Mouse (Mus musculus) gastrocnemius, postnatal 10 days (tissue): ENCODE data around the gene 4930412O13Rik. TPM values are rescaled to one million over a fixed set of nuclear protein-coding genes. Genes with fewer than 3 reads are reported as not detected.

Source experiments
- DNase-seq: peaks from one replicate; pipeline ENCODE4 v3.0.0; 2021; ENCODE audit warnings: mixed read lengths
- total RNA-seq, 2 experiments: library from RNA; stranded (reverse); gene quantifications; 2 replicates each; pipeline ENCODE4 v1.2.3; 2021

4930412O13Rik gene
- total RNA-seq, 2 experiments from 2014 or later, result not detected

DNA sequence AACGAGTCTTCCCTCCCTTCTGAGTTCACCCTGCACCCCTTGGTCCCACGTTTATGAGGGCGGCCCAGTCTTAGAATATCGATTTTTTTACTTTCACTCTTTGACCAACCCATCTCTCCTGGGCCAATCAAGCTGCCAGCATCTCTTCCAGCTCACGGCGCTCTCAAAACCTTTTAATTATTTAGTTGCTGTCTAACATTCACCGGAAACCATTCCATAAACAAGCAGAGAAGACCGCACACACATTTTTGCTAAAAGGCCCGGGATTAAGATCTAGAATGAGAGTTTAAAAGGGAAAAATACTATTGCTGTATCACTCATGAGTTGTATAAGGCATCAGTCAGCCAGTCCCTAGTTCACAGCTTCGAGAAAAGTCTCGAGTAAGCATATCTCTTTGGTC is 781 bp upstream of the 4930412O13Rik start:
- DNase-seq, result no peak

DNA sequence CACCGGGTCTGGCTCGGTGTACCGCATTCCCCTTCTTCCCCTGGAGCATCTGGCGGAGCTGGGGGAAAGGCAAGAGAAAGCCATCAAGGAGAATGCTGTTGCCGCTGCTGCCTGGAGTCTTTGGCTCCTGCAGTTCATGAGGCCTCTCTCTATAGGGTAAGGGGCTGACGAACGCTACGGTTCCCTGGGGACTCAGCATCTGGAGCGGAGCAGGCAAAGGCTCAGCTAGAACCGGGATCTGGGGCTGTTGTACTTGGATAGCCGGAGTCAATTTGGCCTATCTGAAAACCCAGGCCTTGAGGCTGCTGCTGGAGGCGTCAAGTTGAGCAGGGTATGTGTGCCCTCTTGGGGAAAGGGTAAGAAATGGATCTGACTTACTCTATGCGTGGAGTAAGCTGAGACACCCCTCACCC is 565 bp downstream of the 4930412O13Rik start:
- DNase-seq, result no peak

DNA sequence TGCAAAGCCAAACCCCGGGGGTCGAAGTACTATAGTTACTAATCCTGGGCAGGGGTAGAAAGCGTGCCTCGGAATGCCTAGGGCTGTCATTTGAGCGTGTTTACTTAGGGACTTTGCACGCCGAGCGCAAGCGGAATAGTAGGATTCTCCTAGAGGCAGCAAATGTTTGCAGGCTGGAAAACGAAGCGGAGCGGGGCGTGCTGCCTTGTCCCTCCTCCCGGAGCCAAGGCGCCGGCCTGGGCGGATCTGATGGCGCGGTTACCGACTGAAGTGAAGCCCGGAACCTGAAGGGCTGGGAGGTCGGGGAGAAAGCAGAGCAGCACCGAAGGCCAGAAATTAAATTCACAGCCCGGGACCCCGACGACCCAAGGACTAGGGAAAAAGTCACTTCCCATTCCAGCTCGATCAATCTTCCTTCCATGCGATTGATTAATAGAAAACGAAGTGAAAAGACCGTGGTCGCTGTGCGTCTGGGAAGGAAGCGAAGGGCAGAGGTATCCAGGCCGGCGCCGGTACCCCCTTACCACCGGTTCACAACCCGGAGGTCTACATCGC is 1.4 kb downstream of the 4930412O13Rik start:
- DNase-seq, result peak; percentile 37

DNA sequence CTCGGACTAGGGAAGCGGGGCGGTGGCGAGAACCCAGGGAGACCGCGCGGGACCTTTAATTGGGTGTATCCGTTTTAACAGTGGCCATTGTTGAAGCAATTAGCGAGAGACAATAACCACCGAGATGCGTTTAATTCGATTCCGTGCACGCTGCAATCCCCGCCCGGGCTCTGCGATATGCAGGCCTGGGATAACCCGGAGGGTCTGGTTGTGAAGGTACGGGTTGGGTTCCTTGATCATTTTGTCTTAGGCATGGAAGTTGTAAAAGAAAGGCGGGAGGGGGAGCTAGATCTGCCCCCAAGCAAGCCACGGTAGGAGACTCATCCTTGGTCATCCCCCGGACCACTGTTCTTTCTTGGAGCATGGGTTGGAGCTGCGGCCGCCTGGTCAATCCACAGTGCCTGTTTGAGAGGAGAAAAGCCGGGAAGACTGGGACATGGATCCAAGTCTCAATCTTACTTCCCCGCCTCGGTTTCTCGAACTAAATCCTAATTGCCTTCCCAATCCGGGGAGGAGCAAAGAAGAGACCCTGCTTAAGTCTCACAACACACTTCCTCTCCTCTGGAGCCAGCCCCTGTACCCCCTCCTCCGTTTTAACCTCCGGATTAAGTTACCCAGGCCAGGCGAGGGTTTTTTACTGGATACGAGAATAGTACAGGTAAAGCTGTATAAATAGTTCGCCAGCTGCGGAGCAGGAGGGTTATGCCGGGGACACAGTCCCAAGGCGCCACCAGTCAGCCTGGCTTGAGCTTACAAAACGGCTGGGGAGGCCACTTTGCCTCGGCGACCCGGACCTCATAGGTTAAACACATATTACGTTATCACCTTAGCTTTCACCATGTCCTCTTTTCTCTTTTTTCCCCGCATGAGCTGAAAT is 2.1 kb downstream of the 4930412O13Rik start:
- no peak for DNase-seq

DNA sequence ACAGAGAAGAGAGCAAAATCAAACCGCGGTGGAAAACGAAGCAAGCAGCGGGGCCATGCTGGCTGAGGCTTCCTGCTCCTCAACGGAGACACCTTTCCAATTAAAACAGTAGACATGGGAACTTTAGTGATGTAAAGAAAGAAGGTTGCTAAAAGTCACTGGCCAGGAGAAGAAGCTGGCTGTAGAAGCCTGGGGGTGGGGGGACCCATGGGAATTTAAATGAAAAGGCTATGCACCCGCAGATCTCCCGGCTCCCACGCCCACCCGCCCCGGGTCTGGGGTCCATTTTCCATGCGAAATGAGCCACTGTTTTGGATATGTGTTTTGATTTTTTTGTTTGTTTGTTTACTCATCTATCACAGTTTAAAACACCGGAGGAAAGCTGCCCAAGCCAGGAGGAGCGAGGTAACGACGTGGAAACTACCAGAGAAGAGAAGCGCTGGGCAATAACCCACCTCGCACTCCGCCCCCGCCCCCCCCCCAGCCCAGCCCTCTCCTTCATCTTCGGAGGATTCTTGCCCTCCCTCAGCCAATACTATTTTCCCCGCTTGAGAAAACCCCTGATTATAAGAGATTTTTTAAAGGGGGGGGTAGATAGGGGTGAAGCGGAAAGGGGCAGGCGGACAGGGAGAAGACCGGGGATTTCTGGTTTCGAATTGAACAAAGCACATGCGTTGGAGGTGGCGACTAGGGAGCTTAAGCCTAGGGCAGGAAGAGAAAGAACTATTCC is 2.9 kb downstream of the 4930412O13Rik start:
- no peak for DNase-seq

DNA sequence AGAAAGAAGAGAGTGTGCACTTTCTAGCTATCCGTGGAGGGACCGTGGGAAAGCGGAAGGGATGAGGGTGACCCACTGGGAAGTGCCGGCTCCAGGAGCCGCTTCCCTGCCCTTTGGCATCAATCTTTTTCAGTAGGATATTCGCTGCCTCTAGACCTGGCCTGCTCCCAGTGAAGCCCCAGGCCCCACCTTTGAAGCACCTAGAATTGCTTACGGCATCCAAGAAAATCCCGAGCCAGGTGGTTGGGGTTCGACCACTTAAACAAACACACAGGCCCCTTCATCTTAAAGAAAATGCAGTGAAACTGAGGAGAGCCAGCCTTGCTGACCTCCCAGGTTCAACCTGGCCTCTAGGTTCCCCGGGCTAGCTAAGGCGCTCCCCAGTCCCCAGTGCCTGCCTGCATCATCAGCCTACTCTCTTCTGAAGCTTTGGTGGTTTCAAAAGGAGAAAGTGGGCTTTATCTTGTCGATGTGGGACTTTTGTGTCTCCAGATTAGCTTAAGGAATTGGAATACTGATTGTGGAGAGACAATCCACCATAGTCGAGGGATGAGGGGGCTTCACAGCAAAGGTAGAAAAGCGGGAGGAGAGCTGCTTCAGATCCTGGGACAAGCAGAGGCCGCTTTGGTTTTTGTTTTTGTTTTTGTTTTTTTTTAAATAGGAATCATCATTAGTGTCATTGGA is 3.6 kb downstream of the 4930412O13Rik start:
- DNase-seq, result no peak

DNA sequence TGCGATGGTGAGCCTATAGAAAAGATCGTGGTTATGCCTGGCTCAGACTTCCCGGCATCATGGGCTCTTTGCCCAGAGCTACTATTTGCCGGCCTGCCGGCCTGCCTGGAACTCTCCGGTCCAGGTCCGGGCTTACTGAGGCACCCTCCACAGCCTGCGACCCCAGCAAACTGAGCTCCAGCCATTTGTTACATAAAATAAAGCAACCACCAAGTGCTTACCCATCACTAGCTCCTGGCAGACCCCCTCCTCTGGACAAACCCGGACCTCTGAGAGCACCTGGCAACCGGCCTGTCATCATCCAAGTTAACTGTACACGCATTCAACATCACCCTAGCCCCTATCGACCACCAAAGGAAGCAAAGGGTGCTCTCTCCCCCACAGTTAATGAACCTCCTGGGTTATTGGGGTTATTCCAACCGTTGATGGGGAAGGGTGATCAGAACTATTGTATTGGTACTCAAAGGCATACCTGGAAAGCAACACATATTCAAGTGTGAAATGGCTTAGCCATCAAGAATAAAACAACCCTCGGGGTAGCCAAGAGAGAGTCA is 4.2 kb downstream of the 4930412O13Rik start:
- no peak for DNase-seq

DNA sequence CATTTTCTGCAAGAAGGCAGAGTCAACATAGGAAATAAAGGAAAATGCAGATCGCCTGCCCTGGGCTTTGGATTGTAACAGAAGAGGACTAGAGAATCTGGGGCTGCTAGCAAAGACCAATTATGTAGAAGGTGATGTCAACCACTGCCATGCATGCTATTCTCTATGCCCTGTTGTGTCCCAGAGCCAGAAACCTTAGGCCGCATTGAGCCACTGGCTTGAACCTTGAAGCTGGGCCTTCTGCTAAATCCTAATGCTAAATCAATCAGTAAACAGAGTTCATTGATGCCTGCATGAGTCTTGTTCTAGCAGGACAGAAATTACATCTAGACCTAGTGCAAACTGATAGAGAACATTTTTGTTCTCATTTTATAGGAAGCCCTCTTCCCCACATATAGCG is 5.0 kb downstream of the 4930412O13Rik start:
- DNase-seq, result no peak

DNA sequence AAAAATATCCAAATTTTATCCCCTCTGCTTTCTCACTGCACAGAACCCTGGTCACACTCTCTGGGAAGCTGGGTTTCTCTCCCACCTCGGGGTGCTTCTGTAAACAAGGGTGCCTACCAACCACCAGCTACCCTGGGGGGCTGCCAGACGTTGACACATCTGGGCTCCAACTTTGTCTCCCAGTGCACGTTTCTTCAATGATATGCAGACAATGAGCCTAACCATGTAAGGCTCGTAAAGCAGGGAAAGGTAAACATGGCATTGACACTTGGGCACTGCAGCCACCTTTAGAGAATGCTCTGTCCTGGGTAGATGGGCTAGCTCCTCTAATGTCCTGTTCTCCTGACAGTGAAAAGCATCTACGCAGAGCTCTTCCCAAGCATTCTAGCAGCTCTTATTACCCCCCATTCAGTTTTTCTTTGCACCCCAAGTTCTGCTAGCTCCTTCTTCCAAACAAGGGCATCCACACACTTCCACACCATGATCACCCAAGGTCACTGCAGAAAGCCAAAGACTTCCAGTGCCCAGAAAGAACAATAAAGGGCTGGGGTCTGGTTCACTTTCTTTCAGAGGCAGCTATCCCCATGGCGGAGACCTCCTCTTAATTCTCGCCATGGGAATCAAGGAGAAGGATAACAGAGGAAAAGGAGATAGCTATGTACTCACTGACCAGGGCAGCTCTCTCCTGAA is 6.0 kb downstream of the 4930412O13Rik start:
- DNase-seq, result no peak

DNA sequence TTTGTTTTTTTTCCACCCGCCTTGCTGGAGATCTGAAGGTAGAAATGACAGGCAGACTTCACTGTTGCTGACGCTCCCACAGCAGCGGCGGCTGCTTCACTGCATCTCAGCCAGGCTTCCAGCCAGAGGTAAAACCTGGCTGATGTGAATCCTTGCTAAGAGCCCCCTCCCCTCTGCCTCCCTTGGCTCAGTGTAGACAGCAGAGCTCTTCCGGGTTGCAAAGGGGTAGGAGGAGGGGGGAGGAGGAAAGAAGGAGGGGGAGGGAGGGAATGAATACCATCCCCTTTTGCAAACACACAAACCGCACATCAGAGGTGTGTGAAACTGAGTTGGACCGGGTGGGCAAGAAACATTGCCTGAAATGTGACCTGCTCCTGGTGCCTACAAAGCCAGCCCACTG is 6.6 kb downstream of the 4930412O13Rik start:
- no peak for DNase-seq

DNA sequence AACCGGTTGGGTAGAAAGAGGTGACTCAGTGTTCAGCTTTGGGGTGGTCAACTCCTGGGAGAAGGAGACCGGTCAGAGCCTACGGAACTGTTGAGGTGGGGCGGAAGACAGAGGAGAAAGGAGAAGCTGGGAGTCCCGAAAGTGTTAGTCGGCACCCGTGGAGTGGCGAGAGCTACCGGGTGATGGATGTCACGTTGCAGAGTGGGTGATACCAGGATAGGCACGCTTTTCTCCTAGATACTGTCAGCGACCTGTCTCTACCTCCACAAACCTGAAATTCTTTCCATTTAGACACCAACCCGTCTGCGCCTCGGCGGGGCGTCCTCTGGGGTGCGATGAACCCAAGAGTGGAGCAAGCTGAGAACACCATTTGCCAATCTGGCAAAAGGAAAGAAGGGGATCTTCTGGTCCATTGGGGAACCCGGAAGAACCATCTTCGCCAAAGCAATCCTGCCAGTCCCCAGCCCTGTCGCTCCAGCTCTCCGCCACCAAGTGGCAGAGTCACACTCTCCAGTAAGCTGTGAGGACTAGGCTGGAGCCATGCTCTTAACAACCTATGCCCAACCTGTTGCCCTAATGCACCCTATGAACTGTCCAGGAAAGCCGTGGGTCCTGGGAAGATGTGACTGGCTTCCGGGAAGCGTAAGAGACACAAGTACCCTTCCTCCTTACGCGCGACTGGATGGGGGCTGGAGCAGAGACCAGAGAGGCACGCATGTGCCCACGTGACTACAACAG is 8.0 kb downstream of the 4930412O13Rik start, which contains the start of gene 9230102O04Rik:
9230102O04Rik (minus strand) TSS at position 628 of the 738 bp plus-strand sequence.
- DNase-seq, result no peak

DNA sequence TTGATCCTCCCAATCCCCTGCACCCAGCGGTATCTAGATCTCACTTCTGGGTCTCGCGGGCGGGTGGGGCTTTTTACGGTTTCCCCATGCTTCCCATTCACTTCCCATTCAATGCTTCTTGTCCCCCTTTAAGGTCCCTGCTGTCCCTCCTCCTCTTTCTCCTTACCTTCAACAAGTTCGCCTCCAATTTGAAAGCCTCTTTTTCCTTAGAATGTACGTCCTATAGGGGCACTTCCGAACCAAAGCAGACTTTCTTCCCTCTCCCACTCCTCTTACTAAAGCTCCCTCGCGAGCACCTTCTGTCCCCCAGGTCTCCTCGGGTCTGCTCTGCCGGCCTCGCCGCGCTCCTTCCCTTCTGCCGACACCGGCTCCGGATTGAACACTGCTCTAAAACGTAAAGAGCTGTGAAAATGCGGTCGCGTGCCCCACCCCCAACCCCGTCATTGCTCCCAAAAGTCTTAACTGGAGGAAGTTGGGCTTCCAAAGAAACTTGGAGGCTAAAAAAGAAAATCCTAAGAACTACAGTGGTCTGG is 8.7 kb downstream of the 4930412O13Rik start, which contains the start of gene Gata3:
Gata3 (minus strand) TSS at position 384 of the 533 bp plus-strand sequence.
- no peak for DNase-seq

DNA sequence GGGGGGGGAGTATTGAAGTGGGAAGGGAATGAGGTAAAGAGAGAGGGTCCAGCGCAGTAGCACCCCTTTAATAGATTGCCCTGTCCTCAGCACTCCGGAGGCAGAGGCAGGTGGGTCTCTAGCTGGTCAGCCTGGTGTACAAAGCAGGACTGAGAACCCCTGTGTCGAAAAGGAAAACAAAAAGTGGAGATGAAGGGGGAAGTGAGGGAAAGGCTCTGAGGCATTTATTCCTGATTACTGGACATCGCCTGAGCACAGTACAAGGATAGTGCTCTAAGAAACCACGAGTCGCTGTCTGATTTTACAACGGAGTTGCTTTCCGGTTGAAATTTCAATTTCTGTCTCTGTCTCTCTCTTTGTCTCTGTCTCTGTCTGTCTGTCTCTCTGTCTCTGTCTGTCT is 9.2 kb downstream of the 4930412O13Rik start:
- no peak for DNase-seq

DNA sequence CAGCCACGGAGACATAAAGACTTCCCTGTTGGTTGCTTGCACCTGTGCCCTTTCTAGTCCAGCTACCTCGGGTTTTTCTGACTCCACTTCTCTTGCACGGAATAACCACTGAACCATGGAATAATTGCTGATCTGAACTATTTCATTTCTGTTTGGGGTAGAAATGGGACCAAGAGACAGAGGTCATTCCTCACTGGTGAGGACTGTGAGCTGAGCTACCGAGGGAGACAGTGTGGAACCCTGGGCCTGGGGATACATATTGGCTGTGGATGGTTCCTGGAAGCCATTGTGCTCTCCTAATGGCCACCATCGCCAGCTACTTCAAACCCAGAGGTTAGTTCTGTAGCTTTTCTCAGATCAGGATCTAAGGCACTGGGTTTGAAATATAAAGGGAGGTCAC is 9.9 kb downstream of the 4930412O13Rik start:
- DNase-seq, result no peak

DNA sequence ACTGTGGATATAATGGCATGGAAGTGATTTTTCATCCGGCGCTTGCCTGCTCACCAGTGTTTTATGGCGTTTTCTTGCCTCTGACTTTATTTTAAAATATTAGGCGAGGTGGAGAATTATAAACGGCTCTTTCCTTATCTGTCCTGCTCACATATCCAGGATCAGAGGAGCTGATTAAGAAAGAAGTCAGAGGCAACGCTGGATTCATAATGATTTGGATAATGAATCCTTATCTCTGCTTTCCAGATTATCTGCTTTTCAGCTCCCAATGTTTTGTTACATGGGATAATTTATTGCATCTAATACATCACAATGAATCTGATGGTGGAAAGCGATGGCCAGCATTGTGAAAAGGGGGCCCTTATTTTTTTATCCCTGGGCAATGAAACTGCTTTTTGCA is 11.5 kb downstream of the 4930412O13Rik start:
- DNase-seq, result no peak

DNA sequence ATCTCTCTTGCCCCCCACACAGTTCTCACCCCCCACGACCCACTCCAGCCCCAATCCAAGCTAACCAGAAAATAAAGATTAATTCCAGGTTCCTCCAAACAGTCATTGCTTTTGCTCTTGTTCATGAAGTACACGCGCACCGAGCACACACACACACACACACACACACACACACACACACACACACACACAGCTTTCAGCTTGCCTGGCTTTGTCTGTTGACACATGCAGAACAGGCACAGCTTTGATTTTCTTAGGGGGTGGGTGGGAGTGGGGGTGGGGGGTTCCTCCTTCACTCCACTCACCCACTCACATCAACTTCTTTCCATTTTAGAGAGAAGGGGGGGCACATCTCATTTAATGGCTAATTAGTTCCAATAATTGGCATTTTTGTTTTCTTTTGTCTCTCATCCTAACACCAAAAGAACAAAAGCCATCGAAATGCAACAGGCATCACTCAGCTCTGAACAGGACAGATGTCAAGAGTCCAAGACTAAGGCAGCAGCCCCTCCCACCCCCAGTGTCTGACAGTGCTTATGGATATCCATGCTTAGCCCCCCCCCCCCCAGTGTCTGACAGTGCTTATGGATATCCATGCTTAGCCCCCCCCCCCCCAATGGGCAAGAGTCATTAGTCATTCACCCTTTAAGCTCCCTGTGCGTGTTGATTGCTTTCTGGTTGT is 12.4 kb downstream of the 4930412O13Rik start:
- DNase-seq, result no peak

DNA sequence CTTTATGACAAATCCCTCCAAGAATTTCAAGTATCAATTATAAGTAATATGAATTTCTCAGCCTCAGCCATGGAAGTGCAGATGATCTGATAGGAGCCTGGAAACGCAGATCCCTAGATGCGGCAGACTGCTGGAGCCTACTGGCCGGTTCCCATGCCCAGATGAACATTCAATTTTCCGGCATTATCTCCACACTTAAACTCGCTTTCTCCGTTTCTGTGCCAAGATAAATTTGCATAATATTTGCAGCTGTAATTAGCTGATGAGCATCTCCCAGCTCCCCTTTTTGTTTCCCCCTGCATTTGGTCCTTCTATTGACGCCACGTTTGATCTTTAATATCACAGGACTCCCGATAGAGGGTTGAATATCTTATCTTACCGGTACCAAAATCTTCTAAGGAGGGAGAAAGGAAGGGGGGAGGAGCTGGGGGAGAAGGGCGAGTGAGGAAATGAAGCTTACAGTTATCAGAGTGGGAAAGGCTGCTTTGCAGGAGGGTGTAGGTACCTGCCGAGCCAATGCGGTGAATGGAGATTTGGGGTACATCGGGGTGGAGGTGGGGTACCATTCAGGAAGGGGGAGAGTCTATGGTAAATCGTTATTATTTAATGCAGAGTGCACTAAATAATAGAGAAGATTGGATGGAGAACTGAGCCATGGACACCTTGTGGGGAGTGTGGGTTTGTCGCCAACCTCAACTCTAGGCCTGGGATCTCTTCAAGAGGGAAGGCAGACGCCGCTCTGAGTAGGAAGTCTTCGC is 14.0 kb downstream of the 4930412O13Rik start:
- no peak for DNase-seq

DNA sequence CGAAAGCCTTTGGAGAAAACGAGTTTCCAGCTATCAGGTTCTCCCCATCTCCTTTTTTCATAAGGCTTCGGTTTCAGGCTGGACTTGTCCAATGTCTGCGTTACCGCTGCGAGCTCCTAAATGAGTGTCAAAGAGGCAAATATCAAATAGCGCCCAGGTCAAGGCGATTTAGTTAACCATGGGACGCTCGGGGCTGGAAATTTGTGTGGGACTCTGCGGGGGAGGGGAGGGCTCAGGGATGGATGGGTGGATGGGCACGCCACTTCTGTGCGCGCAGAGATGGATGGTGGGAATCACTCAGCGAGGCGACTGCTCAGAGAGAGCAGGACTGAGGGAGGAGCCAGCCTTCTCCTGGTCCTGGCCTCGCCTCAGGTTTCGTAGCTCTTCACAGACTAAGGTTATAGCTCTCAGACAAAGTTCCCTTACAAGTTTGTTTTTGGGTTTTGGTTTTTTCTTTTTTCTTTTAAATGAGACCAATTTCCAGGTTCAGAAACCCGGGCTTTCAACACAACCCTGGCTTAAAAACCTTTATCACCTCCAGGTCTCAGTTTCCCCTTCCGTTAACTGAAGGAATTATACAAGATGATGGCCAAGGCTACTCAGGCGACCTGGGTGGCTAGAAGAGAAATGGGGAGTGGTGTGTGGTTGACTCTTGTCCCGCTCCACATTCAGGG is 15.2 kb downstream of the 4930412O13Rik start:
- no peak for DNase-seq
